Mouse (Mus musculus) heart, adult 2 months (tissue): Measurements from ENCODE around the gene Klhl30. TPM values are rescaled to one million over a fixed set of nuclear protein-coding genes. Genes with fewer than 3 reads are reported as not detected.

Source experiments
- DNase-seq, 2 experiments: peaks; one replicate each; pipeline ENCODE4 v3.0.0; 2021
- H3K27ac ChIP-seq: fragments of 200-600 bp; 2 replicates; pipeline ENCODE4 v1.8.1; 2022
- H3K27me3 ChIP-seq: fragments of 200-500 bp; 2 replicates; pipeline ENCODE4 v1.6.1; 2012; ENCODE audit warnings: mild to moderate bottlenecking, low read length, inconsistent platforms, mixed read lengths; ENCODE audit not compliant: control insufficient read depth, insufficient read depth
- H3K36me3 ChIP-seq: fragments of 200-500 bp; 2 replicates; pipeline ENCODE4 v1.6.1; 2012; ENCODE audit warnings: low read length, inconsistent platforms; ENCODE audit not compliant: control insufficient read depth, insufficient read depth
- H3K4me1 ChIP-seq: fragments of 200-500 bp; 2 replicates; pipeline ENCODE4 v1.6.1; 2011; ENCODE audit warnings: low read length; ENCODE audit not compliant: control insufficient read depth, insufficient read depth
- H3K4me3 ChIP-seq: fragments of 200-600 bp; 2 replicates; pipeline ENCODE4 v1.8.1; 2022
- H3K79me2 ChIP-seq: fragments of 200-500 bp; replicated peaks from 2 replicates; pipeline ENCODE4 v1.6.1; 2012; ENCODE audit warnings: mild to moderate bottlenecking, inconsistent platforms, low read length, moderate library complexity, mixed read lengths; ENCODE audit not compliant: control insufficient read depth, insufficient read depth
- H3K9ac ChIP-seq: fragments of 200-500 bp; 2 replicates; pipeline ENCODE4 v1.6.1; 2012; ENCODE audit warnings: low read depth, mild to moderate bottlenecking, control low read depth, inconsistent platforms, low read length, mixed read lengths
- CTCF ChIP-seq: fragments of 200-600 bp; IDR thresholded peaks from 2 replicates; pipeline ENCODE4 v1.8.1; 2022; ENCODE audit warnings: antibody characterized with exemption, mild to moderate bottlenecking, moderate library complexity
- EP300 ChIP-seq: fragments of 200-500 bp; IDR thresholded peaks from 2 replicates; pipeline ENCODE4 v1.6.1; 2011; ENCODE audit warnings: low read depth, low read length, control low read depth; ENCODE audit not compliant: insufficient read depth
- POLR2A ChIP-seq: fragments of 200-500 bp; IDR thresholded peaks from 2 replicates; pipeline ENCODE4 v1.6.1; 2011; ENCODE audit warnings: mild to moderate bottlenecking, low read depth, low read length, control low read depth; ENCODE audit not compliant: insufficient read depth
- WGBS: fragments of 180-500 bp; shearing (Covaris S2); methylation state at CpG from one replicate; pipeline ENCODE4 v1.1.7; 2018; 5-methylcytosine and 5-hydroxymethylcytosine counted together
- intact Hi-C: fragments of 180-260 bp; cut with DNase I; formaldehyde crosslinking; loops from one replicate; pipeline ENCODE4 v1.15.1; 2025
- long read RNA-seq: library from polyadenylated mRNA; stranded (forward); transcript quantifications from one replicate; pipeline ENCODE4 v2.0.0, GENCODE M21; 2021
- polyA plus RNA-seq: library from polyadenylated mRNA; depleted of rRNA; stranded (reverse); fragments of >200 nt; gene quantifications from 2 replicates; pipeline ENCODE4 v1.2.3, GENCODE M21; 2012; rRNA removed
- total RNA-seq, 2 experiments: library from RNA; stranded (reverse); gene quantifications; 2 replicates each; pipeline ENCODE4 v1.2.3; 2021

The Klhl30 gene
- 10 to 100 TPM; 34.7 to 46.0 TPM for total RNA-seq
- polyA plus RNA-seq = 59.8 and 72.0 TPM in 2 replicates
- long read RNA-seq, transcript Klhl30-201 (8 exons, 3,089 nt) = major isoform, 44 of 59 reads
- long read RNA-seq, partial matches to known transcripts = 15 of 59 reads
- long read RNA-seq, other reads (novel, unspliced or antisense) = 0 of 59 reads

DNA sequence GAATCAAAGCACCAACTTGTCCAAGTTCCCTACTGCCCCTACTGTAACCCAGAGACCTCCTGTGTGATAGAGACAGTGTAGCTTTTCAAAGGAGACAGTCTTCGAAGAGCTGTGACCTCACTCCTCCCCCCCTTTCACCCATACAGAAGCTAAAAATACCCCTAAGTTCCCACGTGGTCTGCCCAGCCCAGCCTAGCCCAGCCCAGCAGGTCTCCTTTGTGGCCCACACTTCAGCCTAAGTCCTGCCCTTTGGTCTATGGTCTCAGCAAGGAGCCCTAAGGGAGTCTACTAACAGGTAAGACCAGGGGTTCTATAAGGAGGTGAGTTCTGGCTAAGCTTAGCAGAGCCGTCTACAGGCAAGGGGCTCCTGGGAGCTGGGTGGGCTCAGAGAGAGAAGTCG is at the start of gene Klhl30:
Gene Klhl30, plus strand, starts transcription at position 176 of the 400 bp plus-strand sequence.
- Histone ChIP-seq H3K9ac (peak within 1 kb of the TSS; percentile 57), H3K27ac (peak within 1 kb of the TSS; percentile 90), H3K27me3 (no peaks in the 10 kb centered on the region), H3K4me3 (peak within 1 kb of the TSS; percentile 33), H3K79me2 (no peaks in the 10 kb centered on the region), H3K36me3 (no peaks in the 10 kb centered on the region), H3K4me1 (peaks cover 5% of the 10 kb centered on the region)
- WGBS = 32% methylated on average over 4 of the region's 4 CpGs
- TF ChIP-seq EP300 (no peak), POLR2A (no peak), CTCF (no peak)
- intact Hi-C loops = no loop called here
- peak; percentile 43 to 56 for DNase-seq

DNA sequence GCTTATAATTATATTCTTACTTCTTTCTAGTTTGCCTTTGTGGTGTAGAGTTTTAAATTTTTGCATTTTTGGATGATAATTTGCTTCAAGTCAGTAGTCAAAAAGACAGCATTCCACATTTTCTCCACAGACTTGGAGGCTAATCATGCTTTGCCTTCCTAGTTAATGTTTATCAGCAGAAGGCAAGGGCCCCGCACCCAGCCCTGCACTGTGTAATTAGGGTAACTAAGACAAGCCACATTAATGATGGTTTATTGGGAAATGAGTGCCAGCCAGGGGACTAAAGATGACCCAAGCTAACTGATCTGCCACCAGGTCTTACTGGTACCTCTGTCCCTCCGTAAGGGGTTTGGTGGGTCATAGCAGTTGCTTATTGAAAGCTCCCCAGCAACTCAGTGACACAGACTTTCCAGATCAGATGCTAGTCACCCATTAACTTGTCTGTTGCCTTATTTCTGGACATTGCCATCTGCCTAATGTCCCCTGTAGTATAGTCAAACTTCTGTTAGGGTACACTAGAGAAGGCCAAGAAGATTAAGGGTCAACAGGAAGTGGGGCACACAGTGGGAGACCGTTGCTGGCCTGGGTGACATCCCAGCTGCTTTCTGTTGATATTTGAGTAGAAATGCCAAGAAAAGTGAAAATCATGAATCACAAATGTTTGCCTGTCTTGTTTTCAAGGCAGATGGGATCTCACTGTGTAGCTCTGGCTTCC is 49.5 kb upstream of the Klhl30 start:
- Histone ChIP-seq H3K79me2 (no peaks in the 10 kb centered on the region), H3K4me1 (peaks cover 3% of the 10 kb centered on the region), H3K9ac (no peak overlapping the region), H3K36me3 (no peaks in the 10 kb centered on the region; the same call in 1 of the 2 replicates), H3K4me3 (no peak overlapping the region), H3K27me3 (no peaks in the 10 kb centered on the region), H3K27ac (no peak overlapping the region)
- intact Hi-C loops = no loop called here
- peak in 1 of 2 experiments; percentile 9 for DNase-seq
- 70% methylated on average over 3 of the region's 3 CpGs for WGBS
- TF ChIP-seq CTCF = no peak
- TF ChIP-seq POLR2A = no peak
- no peak for TF ChIP-seq EP300

DNA sequence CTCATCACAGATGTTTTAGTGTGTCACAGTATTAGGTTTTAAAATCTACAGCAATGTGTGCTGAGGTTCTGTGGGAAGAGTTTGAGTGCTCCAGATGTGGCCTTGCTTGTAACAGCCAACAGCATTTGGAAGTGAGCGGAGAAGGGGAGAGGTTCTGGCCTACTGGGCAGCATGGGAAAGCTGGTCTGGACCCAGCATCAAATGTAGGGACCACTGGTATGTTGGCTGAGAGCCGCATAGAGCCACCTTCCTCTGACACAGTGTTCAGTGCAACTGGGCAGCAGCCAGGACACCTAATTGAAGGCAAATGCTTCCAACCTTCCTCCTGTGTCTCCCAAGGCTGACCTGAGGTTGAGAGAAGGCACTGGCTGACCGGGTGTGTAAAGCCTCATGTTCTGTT is 48.8 kb upstream of the Klhl30 start:
- intact Hi-C loops = no loop called here
- H3K79me2 ChIP-seq = no peaks in the 10 kb centered on the region
- no peaks in the 10 kb centered on the region; the same call in 1 of the 2 replicates for H3K36me3 ChIP-seq
- no peak overlapping the region for H3K4me3 ChIP-seq
- WGBS = 88% methylated on average over 3 of the region's 3 CpGs
- H3K27me3 ChIP-seq = no peaks in the 10 kb centered on the region
- DNase-seq = no peak
- H3K4me1 ChIP-seq = peaks cover 3% of the 10 kb centered on the region
- H3K27ac ChIP-seq = peak overlapping the region; percentile 1; the same call in 1 of the 2 replicates
- TF ChIP-seq POLR2A = no peak
- no peak for TF ChIP-seq CTCF
- TF ChIP-seq EP300 = no peak
- no peak overlapping the region for H3K9ac ChIP-seq

DNA sequence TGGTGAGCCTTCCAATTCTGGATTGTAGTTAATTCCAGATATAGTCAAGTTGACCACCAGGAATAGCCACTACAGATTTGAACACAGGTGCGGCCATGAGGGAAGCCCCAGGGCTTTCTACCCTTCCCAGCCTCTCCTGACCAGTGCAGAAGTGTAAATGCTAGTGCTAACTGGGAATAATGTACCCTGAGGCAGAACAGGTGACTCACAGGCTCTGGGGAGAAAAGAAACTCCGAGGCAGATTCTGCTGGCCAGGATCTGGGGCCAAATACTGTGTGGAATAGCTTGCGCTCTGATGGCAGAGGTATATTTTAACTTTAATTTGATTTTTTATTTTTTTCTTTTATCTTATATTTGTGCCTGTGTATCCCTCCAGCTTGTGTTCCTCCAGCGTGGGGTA is 46.2 kb upstream of the Klhl30 start:
- Histone ChIP-seq H3K4me3 (no peak overlapping the region), H3K4me1 (no peaks in the 10 kb centered on the region), H3K9ac (no peak overlapping the region), H3K79me2 (no peaks in the 10 kb centered on the region), H3K27me3 (no peaks in the 10 kb centered on the region), H3K36me3 (no peaks in the 10 kb centered on the region; the same call in 1 of the 2 replicates), H3K27ac (no peak overlapping the region)
- WGBS = 86% methylated on average over 4 of the region's 4 CpGs
- DNase-seq = no peak
- TF ChIP-seq POLR2A (no peak), CTCF (no peak), EP300 (no peak)
- intact Hi-C loops = no loop called here

DNA sequence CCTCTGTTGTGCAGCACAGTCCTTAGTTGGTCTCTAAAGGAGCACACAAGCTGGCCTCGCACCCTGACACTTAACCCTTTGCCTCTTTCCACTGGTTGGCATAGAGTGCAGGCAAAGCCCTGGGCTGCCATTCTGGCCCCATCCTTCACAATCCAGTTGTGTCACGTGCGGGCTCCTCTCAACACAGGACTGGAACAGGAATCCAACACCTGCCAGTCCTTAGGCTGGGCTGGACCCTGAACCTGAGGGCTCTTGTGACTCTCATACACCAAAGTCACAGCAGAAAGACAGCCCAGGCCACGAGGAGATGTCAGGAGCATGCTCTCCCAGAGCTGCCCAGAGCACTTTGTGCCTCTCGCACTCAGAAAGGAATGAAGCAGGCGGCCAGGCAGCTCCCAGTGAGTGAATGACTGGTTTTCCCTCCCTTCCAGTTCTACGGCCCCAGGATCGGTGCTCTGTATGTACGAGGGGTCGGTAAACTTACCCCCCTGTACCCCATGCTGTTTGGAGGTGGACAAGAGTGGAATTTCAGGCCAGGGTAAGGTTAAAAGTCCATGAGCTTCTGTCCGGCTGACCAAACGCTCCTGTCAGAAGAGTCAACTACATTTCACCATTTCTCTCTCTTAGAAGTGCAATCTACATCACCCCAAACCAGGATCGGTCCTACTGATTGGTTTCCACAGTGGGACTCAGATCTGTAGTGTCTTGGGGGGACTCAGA is 41.3 kb upstream of the Klhl30 start:
- H3K9ac ChIP-seq = no peak overlapping the region
- H3K4me3 ChIP-seq = no peak overlapping the region
- H3K36me3 ChIP-seq = no peaks in the 10 kb centered on the region
- DNase-seq = no peak
- H3K27me3 ChIP-seq = no peaks in the 10 kb centered on the region
- intact Hi-C loops = no loop called here
- H3K27ac ChIP-seq = no peak overlapping the region
- peaks cover 2% of the 10 kb centered on the region for H3K4me1 ChIP-seq
- H3K79me2 ChIP-seq = no peaks in the 10 kb centered on the region
- TF ChIP-seq EP300 (no peak), CTCF (no peak), POLR2A (no peak)
- 95% methylated on average over 13 of the region's 13 CpGs for WGBS
